Mouse (Mus musculus) cerebellum, adult 2 months (tissue): ENCODE results near the gene Unc5cl.

Experiments used
- CTCF ChIP-seq: fragments of 200-500 bp; IDR thresholded peaks from 2 replicates; pipeline ENCODE4 v1.5.1; 2011; ENCODE audit warnings: low read depth, mild to moderate bottlenecking, control low read depth, low read length, moderate library complexity, borderline replicate concordance; ENCODE audit not compliant: insufficient read depth
- POLR2A ChIP-seq: fragments of 200-500 bp; IDR thresholded peaks from 2 replicates; pipeline ENCODE4 v1.6.1; 2011; ENCODE audit warnings: low read length, control low read depth, borderline replicate concordance; ENCODE audit not compliant: insufficient read depth

- TF ChIP-seq POLR2A (no peak), CTCF (peak; percentile 46)
Measured at GRCm38 (mm10) chr17:48538328-48538727, 83.6 kb downstream of the Unc5cl start.
